Mouse (Mus musculus) heart, embryonic 12.5 days (tissue): ENCODE results near the gene Hist2h2aa2. TPM values are rescaled to one million over a fixed set of nuclear protein-coding genes. Genes with fewer than 3 reads are reported as not detected.
"Not testable (repeated sequence)": the region's sequence is repeated elsewhere in the genome, so short reads cannot be mapped to it uniquely, and the experiment has no call there.

Experiments used
- ATAC-seq: fragments of 200-750 bp; cut with Nextera tagmentation; 2 replicates; pipeline ENCODE4 v1.8.0; 2017; ENCODE audit warnings: moderate TSS enrichment, moderate library complexity; ENCODE audit not compliant: insufficient number of reproducible peaks, low FRiP score
- H3K27ac ChIP-seq: fragments of 300-500 bp; sonication (generic); 2 replicates; pipeline ENCODE4 v1.5.1; 2016; ENCODE audit warnings: mild to moderate bottlenecking, moderate library complexity; ENCODE audit not compliant: poor library complexity, severe bottlenecking
- H3K27me3 ChIP-seq: fragments of 300-500 bp; sonication (generic); replicated peaks from 2 replicates; pipeline ENCODE4 v1.6.1; 2016; ENCODE audit warnings: mild to moderate bottlenecking, moderate library complexity
- H3K36me3 ChIP-seq: fragments of 300-500 bp; sonication (generic); 2 replicates; pipeline ENCODE4 v1.6.1; 2016; ENCODE audit warnings: mild to moderate bottlenecking, moderate library complexity
- H3K4me1 ChIP-seq: fragments of 300-500 bp; sonication (generic); replicated peaks from 2 replicates; pipeline ENCODE4 v1.6.1; 2016; ENCODE audit warnings: mild to moderate bottlenecking
- H3K4me2 ChIP-seq: fragments of 300-500 bp; sonication (generic); 2 replicates; pipeline ENCODE4 v1.6.1; 2016; ENCODE audit warnings: mild to moderate bottlenecking, moderate library complexity
- H3K4me3 ChIP-seq: fragments of 300-500 bp; sonication (generic); 2 replicates; pipeline ENCODE4 v1.5.1; 2016; ENCODE audit warnings: mild to moderate bottlenecking
- H3K9ac ChIP-seq: fragments of 300-500 bp; sonication (generic); 2 replicates; pipeline ENCODE4 v1.6.1; 2016; ENCODE audit warnings: mild to moderate bottlenecking, moderate library complexity
- H3K9me3 ChIP-seq: fragments of 300-500 bp; sonication (generic); replicated peaks from 2 replicates; pipeline ENCODE4 v1.6.1; 2016; ENCODE audit warnings: mild to moderate bottlenecking, moderate library complexity
- WGBS: fragments of 180-500 bp; shearing (Covaris S2); methylation state at CpG from one replicate; pipeline ENCODE4 v1.1.7; 2016; 5-methylcytosine and 5-hydroxymethylcytosine counted together
- polyA plus RNA-seq: library from polyadenylated mRNA; unstranded; fragments of >200 nt; fragmentation: Nextera tagmentation; extraction: Ambion mirVana; gene quantifications from 2 replicates; pipeline ENCODE4 v1.2.1, GENCODE M21; 2016

The Hist2h2aa2 gene
- polyA plus RNA-seq, 1 experiment from 2014 or later: 41.2 TPM

GRCm38 (mm10) chr3:96268776-96269378, 28.8 kb upstream of the Hist2h2aa2 start:
- WGBS: under 1% methylated on average over 11 of the region's 44 CpGs
- H3K4me1 ChIP-seq: peaks cover 11% of the 10 kb centered on the region
- peak; percentile 29 for ATAC-seq

DNA sequence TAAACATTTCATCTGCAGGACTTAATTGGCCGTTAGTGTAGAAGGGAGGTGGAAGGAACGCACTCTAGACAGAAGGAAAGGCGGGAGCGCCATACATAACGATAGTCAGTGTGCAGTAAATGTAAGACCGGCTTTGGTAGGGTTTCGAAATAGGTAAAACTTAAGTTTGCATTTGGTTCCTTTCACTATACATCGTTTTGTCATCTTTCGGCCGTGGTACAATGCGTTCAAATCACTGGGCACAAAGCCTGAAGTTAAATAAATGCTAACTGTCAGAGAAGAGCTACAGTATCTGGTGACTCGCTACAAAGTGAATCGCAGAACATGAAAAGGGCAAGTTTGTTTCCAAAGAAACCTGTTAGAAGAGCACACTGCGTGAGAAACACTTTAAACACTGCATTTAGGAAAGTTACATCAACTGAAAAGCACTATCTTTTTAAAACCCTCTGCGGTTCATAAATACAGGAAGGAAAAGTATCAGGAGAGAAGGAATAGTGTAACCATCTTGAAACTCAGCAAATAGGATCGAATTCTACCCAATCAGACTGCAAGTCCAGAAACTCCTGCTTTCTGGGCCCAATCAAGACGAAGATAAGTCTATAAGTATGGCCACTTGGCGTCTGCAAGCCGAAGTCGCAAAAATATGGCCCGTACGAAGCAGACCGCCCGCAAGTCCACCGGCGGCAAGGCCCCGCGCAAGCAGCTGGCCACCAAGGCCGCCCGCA, 28.1 kb upstream of the Hist2h2aa2 start, which contains the start of gene Hist2h3b:
Hist2h3b (plus strand) TSS at position 604 of the 725 bp plus-strand sequence.
- WGBS: 26% methylated on average over 28 of the region's 30 CpGs
- Histone ChIP-seq H3K4me1 (peaks cover 12% of the 10 kb centered on the region), H3K9ac (peak within 1 kb of the TSS; percentile 71), H3K27ac (peak within 1 kb of the TSS; percentile 97), H3K36me3 (no peaks in the 10 kb centered on the region), H3K27me3 (no peaks in the 10 kb centered on the region), H3K4me3 (peak within 1 kb of the TSS; percentile 60), H3K9me3 (no peaks in the 10 kb centered on the region), H3K4me2 (peak within 1 kb of the TSS; percentile 95)
- peak; percentile 56 for ATAC-seq

More at GRCm38 (mm10) chr3:96268776-96269378, 28.8 kb upstream of the Hist2h2aa2 start:
- H3K36me3 ChIP-seq, H3K27me3 ChIP-seq, H3K9me3 ChIP-seq: not testable (repeated sequence)
- H3K9ac ChIP-seq: peak overlapping the region; percentile 71
- H3K27ac ChIP-seq: peak overlapping the region; percentile 97
- H3K4me3 ChIP-seq: peak overlapping the region; percentile 60
- peak overlapping the region; percentile 95 for H3K4me2 ChIP-seq

DNA sequence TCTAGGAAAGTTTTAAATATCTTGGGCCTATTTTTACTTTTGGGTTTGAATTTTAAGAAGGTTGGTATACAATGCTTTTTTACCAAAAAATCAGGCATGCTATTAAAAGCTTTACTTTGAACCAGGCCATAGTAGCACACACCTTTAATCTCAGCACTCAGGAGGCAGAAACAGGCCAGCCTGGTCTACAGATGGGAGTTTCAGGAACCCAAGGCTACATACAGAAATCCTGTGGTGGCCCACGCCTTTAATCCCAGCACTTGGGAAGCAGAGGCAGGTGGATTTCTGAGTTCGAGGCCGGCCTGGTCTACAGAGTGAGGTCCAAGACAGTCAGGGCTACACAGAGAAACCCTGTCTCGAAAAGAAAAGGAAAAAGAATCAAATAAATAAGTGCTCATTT, 27.5 kb upstream of the Hist2h2aa2 start:
- Histone ChIP-seq H3K4me1 (peaks cover 12% of the 10 kb centered on the region), H3K27me3 (no peaks in the 10 kb centered on the region), H3K9ac (no peak overlapping the region), H3K27ac (peak overlapping the region; percentile 88), H3K4me2 (no peak overlapping the region), H3K36me3 (no peaks in the 10 kb centered on the region), H3K9me3 (no peaks in the 10 kb centered on the region), H3K4me3 (no peak overlapping the region)
- 88% methylated on average over 4 of the region's 4 CpGs for WGBS
- no peak for ATAC-seq

DNA sequence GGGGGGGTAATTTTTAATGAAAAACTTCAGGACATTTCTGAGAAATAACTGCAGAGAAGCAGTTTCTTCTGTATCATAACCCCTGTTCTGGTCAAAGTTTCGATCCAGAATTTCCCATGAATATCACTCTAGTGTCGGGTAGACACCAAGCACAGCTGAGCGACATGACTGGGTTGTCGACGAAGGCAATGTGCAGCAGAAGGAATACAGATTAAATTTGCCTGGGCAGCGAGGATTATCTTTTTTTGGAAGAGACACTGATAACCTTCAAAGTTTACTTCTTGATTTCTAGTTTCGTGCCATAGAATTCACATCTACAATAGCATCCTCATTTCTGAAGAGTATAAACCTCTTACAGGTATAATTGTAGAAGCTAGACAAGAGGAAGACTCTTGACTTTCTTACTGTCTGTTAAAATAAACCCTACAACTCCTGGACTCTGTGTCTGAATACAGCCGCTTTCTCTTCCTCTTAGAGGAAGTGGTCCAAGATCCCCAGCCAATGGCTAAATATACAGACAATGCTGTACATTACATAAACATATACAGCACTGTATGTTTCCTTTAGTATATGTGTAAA, 26.1 kb upstream of the Hist2h2aa2 start:
- no peaks in the 10 kb centered on the region for H3K9me3 ChIP-seq
- H3K36me3 ChIP-seq: no peaks in the 10 kb centered on the region
- no peaks in the 10 kb centered on the region for H3K27me3 ChIP-seq
- ATAC-seq: no peak
- H3K4me3 ChIP-seq: no peak overlapping the region
- peaks cover 17% of the 10 kb centered on the region for H3K4me1 ChIP-seq
- WGBS: 57% methylated on average over 8 of the region's 8 CpGs
- H3K27ac ChIP-seq: no peak overlapping the region
- H3K4me2 ChIP-seq: no peak overlapping the region
- H3K9ac ChIP-seq: no peak overlapping the region

GRCm38 (mm10) chr3:96264404-96264949, 24.4 kb upstream of the Hist2h2aa2 start:
- H3K27me3 ChIP-seq: no peaks in the 10 kb centered on the region
- peaks cover 17% of the 10 kb centered on the region for H3K4me1 ChIP-seq
- H3K9ac ChIP-seq: 0 out of 2 replicates have a peak overlapping the region, but pooled peaks have one; percentile 78
- H3K4me2 ChIP-seq: peak overlapping the region; percentile 91
- ATAC-seq: no peak
- H3K9me3 ChIP-seq: no peaks in the 10 kb centered on the region
- H3K4me3 ChIP-seq: no peak overlapping the region; the same call in 1 of the 2 replicates
- H3K36me3 ChIP-seq: no peaks in the 10 kb centered on the region
- peak overlapping the region; percentile 99 for H3K27ac ChIP-seq
- WGBS: 81% methylated on average over 7 of the region's 7 CpGs

DNA sequence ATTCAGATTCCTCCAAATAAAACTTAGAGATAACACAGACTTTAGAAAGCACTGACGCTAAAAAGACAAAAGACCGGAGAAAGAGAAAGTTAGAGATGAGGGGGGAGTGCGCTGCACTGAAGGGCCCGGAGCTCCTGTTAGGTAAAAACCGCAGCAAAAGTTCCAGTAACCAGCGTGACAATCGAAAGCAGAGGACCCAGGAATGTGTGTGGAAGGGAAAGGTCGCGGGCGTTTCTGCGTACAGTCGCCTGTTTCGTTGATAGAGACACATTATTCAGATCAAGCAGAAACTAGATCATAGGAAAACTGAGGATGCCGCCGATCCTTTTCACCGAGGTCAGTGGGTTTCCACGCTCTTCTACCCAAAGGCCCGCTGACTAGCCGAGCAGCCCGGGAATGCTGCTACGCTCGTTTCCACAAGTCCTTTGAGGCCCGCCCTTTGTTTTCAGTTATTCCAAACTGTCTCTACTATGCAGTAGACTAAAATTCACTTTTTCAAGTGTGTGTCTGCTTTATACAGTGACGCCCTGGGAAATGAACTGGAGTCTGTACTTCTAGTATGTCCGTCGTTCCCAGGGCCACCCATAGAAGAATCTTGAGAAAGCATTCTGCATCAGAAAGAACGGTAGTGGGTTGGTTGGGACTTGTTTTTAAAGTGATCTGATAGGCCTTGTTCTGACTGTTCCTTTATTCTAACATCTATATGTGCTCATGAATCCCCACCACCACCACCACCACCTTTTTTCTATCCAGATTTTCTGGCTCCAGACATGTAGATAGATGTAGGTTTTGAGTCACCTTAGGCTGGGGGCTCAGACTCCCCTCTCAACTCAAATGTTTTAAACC, 23.7 kb upstream of the Hist2h2aa2 start:
- no peaks in the 10 kb centered on the region for H3K9me3 ChIP-seq
- H3K9ac ChIP-seq: peak overlapping the region; percentile 78
- no peak for ATAC-seq
- H3K4me3 ChIP-seq: peak overlapping the region; percentile 77
- H3K4me1 ChIP-seq: peaks cover 17% of the 10 kb centered on the region
- peak overlapping the region; percentile 99 for H3K27ac ChIP-seq
- no peaks in the 10 kb centered on the region for H3K27me3 ChIP-seq
- 10% methylated on average over 27 of the region's 27 CpGs for WGBS
- peak overlapping the region; percentile 91 for H3K4me2 ChIP-seq
- no peaks in the 10 kb centered on the region for H3K36me3 ChIP-seq

DNA sequence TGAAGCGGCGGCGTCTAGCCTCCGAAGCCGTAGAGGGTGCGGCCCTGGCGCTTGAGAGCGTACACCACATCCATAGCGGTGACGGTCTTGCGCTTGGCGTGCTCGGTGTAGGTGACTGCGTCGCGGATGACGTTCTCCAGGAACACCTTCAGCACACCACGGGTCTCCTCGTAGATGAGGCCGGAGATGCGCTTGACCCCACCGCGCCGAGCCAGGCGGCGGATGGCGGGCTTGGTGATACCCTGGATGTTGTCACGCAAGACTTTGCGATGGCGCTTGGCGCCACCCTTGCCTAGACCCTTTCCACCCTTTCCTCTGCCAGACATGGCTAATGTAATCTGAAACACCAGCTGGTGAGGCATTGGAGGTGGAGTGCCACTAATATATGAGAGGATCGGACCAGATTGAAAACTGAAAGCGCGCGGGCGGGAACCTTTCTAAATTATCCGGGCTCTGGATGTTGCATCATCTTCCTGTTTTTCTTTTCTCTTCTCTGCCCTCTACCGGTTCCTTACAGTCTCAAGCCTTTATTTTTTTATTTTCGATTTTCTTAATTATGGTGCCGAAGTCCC, 23.0 kb upstream of the Hist2h2aa2 start, which contains the start of gene Hist2h4:
Hist2h4 (minus strand) TSS at position 333 of the 572 bp plus-strand sequence.
- H3K36me3 ChIP-seq: no peaks in the 10 kb centered on the region
- H3K9ac ChIP-seq: peak within 1 kb of the TSS; percentile 92
- H3K4me3 ChIP-seq: peak within 1 kb of the TSS; percentile 77
- peaks cover 15% of the 10 kb centered on the region for H3K4me1 ChIP-seq
- H3K27ac ChIP-seq: peak within 1 kb of the TSS; percentile 99
- peak; percentile 79 for ATAC-seq
- WGBS: under 1% methylated on average over 40 of the region's 40 CpGs
- H3K4me2 ChIP-seq: peak within 1 kb of the TSS; percentile 91
- no peaks in the 10 kb centered on the region for H3K9me3 ChIP-seq
- no peaks in the 10 kb centered on the region for H3K27me3 ChIP-seq

- Histone ChIP-seq H3K4me1 (peaks cover 12% of the 10 kb centered on the region), H3K9ac (peak overlapping the region; percentile 92), H3K4me3 (peak overlapping the region; percentile 77), H3K4me2 (peak overlapping the region; percentile 91), H3K27me3 (no peaks in the 10 kb centered on the region), H3K27ac (peak overlapping the region; percentile 99), H3K9me3 (no peaks in the 10 kb centered on the region), H3K36me3 (no peaks in the 10 kb centered on the region)
- ATAC-seq: peak; percentile 86
- WGBS: 1% methylated on average over 19 of the region's 19 CpGs
Observed at GRCm38 (mm10) chr3:96262216-96262875, 22.3 kb upstream of the Hist2h2aa2 start.

GRCm38 (mm10) chr3:96261623-96262022, 21.5 kb upstream of the Hist2h2aa2 start:
- peak overlapping the region; percentile 91 for H3K4me2 ChIP-seq
- H3K27ac ChIP-seq: peak overlapping the region; percentile 99
- peak overlapping the region; percentile 92 for H3K9ac ChIP-seq
- H3K36me3 ChIP-seq: no peaks in the 10 kb centered on the region
- 62% methylated on average over 3 of the region's 3 CpGs for WGBS
- peak overlapping the region; percentile 77; the same call in 1 of the 2 replicates for H3K4me3 ChIP-seq
- ATAC-seq: no peak
- H3K4me1 ChIP-seq: peaks cover 12% of the 10 kb centered on the region
- H3K27me3 ChIP-seq: no peaks in the 10 kb centered on the region
- H3K9me3 ChIP-seq: no peaks in the 10 kb centered on the region

DNA sequence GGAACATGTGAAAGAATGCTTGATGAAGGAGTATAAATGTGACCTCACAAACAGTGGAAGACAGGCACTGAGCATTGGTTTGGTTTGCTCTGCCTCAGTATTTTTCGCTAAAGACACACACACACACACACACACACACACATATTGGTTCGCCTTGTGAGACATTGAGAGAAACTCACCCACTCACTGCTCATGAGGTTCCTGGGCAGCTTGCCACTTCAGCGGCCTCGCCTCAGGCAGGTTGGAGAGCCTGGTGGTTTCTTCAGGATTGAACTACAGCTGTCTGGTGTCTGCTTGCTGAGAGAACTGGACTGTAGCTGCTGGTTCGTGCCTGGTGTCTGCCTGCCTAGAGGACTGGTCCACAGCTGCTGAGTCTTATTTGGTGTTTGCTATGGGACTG, 20.1 kb upstream of the Hist2h2aa2 start:
- 91% methylated on average over 5 of the region's 5 CpGs for WGBS
- Histone ChIP-seq H3K36me3 (no peaks in the 10 kb centered on the region), H3K27me3 (no peaks in the 10 kb centered on the region), H3K27ac (no peak overlapping the region), H3K9ac (no peak overlapping the region), H3K9me3 (no peaks in the 10 kb centered on the region), H3K4me1 (peaks cover 23% of the 10 kb centered on the region), H3K4me2 (no peak overlapping the region), H3K4me3 (no peak overlapping the region)
- ATAC-seq: no peak
